Mouse (Mus musculus): ENCODE measurements around the gene Cog8.
A peak's percentile ranks its signal among the peaks of the same experiment; 100 is the strongest.
"Not testable (repeated sequence)": the region's sequence is repeated elsewhere in the genome, so short reads cannot be mapped to it uniquely, and the experiment has no call there.

Cog8 gene

DNA sequence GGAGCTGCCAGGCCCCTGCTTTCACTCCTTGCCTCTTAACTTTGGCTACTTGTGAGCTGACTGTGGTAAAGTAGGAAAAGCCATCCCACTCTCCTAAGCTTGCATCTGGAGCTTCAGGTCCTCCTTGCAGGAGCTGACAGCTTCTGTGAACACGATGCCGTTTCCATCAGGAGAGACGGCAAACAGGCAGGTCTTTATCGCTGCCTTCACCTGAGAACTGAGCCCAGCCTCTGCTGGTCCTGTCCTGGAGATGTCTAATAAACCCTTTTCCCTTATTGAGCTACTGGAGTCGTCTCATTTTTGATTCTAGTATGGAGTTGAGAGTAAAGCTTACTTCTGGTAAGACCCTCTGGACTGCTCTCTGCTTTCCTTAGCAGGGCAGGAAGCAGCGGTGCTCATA, 11.0 kb downstream of the Cog8 start:
- no peak for DNase-seq (ENCODE audit: low spot score in 2 of 2)

DNA sequence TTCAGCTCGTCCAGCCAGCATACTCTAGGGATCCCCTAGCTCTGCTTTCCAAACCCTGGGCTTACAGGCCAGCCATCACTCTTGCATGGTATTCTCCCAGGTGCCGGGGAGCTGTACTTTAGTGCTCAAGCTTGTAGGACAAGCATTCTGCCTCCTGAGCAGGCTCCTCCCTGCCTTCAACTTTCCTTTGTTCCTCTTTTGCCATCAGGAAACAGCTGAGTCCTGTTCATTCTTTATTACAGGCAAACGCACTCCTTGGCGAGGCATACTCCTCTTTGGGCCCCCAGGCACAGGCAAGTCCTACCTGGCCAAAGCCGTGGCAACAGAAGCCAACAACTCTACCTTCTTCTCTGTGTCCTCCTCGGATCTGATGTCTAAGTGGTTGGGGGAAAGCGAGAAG, 15.9 kb downstream of the Cog8 start:
- DNase-seq (ENCODE audit: low spot score in 2 of 2) = no peak

DNA sequence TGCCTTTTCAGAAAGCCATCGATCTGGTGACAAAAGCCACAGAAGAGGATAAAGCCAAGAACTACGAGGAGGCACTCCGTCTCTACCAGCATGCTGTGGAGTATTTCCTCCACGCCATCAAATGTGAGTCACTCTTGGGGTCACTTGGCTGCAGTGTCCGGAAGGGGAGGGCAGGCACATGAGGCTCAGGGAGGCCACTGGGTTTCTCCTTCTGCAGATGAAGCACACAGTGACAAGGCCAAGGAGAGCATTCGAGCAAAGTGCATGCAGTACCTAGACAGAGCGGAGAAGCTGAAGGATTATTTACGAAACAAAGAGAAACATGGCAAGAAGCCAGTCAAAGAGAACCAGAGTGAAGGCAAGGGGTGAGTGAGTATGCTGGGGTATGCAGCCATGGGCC, 19.9 kb downstream of the Cog8 start:
- no peak for DNase-seq (ENCODE audit: low spot score in 2 of 2)

DNA sequence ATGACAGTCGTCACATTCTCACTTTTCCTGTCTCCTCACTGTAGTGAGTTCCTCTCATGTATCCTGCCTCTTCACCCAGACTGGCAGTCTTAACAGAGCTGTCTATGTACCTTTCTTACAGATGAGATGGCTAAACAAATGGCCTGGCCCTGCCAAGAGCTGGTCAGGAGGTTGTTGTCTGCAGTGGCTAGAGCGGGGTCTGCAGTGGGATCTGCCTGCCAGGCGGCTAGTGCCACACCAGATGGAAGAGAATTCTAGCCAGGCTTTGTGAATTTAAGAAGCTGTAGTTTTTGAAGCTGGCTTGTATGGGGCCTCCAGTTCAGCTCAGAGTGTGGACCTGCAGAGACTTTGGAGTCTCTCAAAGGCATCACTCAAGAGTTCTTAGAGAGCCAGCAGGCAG, 20.8 kb downstream of the Cog8 start:
- DNase-seq (ENCODE audit: low spot score in 2 of 2) = no peak

DNA sequence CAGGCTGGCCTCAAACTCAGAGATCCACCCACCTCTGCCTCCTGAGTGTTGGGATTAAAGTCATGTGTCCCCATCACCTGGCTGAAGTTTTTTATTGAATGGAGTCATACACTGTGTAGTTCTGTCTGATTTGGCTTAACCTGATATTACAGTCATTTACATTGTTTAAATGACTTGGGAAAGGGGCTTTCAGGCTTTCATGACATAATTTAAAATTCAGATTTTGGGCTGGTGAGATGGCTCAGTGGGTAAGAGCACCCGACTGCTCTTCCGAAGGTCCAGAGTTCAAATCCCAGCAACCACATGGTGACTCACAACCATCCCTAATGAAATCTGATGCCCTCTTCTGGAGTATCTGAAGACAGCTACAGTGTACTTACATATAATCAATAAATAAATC, 22.9 kb downstream of the Cog8 start:
- DNase-seq (ENCODE audit: low spot score in 2 of 2) = not testable (repeated sequence)

DNA sequence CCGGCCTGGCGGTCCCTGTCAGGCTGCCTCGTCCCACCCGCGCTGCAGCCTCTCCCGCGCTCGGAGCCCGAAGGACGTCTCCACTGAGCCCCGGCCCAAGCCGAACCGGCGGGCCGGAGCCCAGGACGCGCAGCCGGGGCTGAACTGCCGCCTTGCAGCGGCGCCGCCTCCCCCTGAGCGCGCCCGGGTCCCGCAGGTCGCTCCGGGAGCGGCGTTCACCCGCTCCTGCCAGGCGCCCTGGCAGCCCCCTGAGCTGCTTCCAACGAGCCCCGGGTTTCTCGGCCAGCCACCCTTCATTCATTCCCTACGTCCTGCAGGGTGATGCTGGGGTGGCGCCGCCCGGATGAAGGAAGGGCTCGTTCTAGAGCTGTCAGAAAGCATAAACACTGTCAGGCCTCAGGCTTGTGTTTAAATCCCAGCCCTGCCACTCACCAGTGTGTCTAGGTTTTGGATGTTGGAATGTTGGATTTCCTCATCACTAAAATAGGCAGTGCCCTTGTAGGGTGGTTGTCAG, 24.9 kb downstream of the Cog8 start:
- no peak for DNase-seq (ENCODE audit: low spot score in 2 of 2)

DNA sequence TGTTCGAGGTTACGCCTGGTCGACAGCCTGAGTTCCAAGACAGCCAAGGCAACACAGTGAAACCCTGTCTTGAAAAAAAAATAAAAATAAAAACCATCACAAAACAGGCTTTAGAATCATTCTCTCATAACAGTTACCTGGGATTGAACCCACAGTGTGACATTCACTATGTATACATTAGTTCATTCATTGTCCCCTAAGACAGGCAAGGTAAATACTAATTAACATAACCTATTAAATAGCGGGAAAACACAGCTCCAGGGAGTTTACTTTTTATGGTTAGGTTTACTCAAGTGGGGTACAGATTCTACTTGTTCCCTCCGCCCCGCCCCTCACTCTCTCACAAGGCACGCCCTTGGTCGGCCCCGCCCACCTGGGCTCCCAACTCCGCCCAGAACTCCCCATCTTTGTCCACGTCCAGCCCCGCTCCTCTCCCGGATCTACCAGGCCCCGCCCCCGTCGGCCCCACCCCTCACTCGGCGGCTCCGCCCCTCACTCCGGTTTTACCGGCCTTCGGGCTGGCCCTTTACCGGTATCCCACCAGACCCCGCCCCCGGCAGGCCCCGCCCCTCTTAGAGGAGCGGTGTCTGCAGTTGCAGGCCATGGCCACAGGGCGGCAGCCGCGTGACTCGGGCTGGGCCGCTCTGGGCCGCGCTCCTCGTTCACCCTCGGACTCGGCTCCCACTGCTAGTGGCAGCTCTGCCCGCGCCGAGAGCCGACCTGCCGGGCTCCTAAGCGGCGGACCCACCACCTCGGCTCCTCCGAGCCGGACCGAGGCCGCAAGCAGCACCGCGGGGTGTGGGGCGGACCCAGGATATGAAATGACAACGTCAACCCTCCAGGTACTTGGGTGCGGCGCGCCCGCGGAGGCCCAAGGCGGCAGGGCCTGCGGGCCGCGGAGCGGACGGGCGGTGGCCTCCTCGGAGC, 25.6 kb downstream of the Cog8 start, which contains the start of gene Vps4a:
TSS of gene Vps4a (plus strand) at position 573 of the 927 bp plus-strand sequence.
- peak; percentile 91 to 95 for DNase-seq (ENCODE audit: low spot score in 2 of 2)

DNA sequence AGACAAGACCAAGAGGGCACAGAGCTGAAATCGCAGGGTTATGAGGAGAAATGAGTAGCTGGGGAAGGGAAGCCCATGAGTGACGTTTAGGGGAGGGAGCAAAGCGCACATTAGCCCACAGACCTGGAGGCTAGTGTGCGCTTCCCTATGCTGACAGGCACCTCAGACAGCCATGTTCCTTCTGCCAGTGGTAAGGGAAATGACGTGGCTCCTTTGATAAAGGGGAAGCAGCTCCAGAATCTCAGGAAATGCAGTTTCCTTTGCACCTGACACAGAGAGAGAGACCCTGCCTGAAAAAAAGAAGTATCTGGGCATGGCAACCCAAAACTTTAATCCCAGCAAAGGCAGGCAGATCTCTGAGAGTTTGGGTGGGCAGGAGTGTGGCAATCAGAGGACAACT, 26.4 kb downstream of the Cog8 start:
- no peak for DNase-seq (ENCODE audit: low spot score in 2 of 2)

DNA sequence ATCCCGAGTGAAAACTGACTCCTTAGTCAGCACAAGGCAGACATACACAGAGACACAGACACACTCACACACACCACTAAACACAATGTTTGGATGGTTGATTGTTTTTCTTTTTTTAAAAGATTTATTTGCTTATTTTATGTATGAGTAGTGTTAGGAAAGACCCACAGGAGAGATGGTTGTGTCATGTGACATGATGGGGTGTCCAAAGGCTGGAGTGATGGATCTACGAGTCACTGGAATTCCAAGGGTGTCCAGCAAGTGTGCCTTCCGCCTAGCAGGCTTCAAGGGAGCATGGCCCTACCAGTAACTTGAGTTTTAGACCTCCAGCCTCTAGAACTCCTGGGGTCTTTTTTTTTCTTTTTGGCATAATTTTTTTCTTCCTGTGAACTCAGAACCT, 27.2 kb downstream of the Cog8 start:
- no peak for DNase-seq (ENCODE audit: low spot score in 2 of 2)

DNA sequence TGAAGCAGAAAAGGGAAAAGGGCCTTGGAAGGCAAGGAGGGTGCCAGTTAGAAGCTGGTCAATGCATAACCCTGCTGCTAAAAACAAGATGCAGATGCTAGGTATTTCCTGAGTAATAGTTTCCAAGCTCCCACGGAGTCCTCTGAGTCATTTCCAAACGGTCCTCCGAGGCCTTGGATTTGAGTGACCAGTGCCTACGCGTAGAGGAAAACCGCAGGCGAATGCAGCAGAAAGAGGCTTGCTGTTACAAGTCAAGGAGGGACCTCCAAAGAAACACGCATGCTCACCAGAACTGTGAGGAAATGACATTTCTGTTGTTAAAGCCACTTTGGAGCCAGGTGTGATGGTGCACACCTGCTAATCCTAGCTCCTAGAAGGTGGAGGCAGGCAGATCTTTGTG, 33.0 kb downstream of the Cog8 start:
- no peak for DNase-seq (ENCODE audit: low spot score in 2 of 2)

DNA sequence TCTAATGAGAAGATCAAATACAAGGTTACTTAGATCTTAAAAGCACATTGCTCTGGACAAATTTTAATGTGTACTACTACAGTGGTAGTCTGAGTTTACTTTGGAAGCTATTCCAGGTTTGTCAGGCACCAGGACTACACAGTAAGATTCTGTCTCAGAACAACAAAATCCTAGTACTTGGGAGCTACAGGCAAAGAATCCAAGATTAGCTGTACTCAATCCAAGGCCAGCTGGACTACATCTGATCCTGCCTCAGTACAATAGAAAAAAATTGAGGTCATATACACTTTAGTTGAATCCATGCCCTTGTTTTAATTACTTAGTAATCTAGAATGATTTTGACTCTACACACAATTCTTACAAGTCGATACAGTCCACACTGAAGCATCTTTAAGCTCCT, 41.6 kb downstream of the Cog8 start:
- DNase-seq (ENCODE audit: low spot score in 2 of 2) = no peak

DNA sequence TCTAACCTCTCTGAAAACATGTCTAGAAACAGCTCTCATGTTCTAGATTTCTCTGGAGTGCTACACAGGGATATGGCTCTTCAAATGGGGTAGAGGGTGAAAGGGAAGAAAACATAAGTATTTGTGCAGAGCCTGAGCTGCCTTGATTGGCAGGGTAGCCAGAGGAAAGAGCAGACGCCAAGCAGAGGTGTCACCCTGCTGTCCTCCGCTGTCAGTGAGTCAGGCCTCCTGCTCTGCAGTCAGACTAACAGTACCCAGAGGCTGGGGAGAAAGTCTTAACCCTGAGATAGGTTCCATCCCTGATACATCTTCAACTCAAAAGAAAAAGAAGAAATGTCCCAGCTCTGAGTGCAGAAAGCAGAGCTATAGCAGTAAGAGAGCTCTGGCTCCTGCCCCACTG, 43.8 kb downstream of the Cog8 start:
- DNase-seq (ENCODE audit: low spot score in 2 of 2) = no peak

DNA sequence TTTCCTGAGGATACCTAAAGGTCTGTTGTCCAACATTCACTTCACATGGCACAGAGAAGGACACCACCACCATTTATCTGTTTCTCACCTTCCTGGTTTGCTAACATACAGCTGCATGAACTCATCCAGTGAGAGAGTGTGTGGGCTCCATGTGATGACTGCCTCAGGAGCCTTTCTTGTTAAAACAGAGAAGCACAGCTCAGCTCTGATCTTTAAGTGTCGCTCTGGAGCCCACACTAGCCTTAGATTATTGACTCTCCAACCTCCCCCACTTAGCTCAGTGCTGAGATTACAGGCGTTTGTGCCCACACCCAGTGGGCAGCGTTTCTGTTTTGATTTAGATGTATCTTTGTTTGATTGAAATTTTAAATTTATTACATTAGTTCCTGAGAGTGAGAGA, 48.7 kb downstream of the Cog8 start:
- no peak for DNase-seq (ENCODE audit: low spot score in 2 of 2)

DNA sequence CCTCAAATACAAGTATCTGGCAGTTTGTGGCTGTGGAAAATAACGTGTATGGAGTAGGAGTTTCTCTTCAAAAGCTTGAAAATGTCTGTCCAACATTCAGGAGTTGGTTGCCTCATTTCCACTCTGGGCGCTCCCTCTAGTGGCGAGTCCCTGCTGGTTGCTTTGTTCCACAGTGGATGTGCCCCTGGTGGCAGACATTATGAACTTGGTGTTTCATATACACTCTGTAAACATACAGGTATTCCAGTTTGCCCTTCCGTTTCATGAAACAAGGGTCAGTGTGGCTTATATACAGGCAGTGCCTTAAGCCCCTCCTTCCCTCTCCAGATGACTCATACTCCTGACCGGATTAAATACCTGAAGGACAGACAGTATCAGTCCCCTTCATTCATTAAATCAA, 54.0 kb downstream of the Cog8 start:
- peak; percentile 61 to 83 for DNase-seq (ENCODE audit: low spot score in 2 of 2)

DNA sequence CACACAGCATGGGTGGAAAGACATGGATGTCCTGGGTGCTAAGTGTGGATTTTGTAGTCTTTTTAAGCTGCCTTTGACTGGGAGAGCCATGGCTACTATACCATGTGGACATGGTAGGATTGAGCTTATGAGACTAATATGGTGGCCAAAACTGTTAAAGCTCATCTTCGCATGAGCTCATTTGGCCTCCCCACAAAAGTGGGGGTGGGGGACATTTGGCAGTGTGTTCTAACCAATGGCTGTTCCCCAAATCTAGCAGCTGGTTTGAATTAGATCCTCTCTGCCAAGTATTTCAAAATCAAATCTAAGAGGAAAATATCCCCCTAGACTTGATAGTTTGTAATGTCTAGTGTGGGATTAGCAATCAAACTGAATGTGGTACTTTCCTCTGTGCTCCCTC, 57.4 kb downstream of the Cog8 start:
- DNase-seq (ENCODE audit: low spot score in 2 of 2) = no peak

DNA sequence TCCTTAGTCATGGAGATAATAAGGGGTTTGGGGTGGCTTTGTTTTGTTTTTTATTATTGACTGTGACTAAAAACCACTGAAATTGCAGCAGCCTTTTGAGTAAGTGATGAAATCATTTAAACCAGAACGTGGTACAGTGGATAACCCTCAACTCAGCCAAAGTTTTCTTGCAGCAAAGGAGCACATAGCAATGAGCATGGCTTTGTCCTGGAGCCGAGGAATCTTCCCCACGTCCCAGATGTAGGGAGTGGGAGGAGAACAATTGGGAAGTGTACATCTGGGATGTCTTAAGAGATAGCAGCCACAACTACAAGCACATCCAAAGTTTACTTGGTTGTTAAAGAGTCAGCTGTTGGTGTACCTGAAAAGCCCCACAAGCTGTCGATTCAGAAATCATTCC, 59.1 kb downstream of the Cog8 start:
- no peak for DNase-seq (ENCODE audit: low spot score in 2 of 2)

DNA sequence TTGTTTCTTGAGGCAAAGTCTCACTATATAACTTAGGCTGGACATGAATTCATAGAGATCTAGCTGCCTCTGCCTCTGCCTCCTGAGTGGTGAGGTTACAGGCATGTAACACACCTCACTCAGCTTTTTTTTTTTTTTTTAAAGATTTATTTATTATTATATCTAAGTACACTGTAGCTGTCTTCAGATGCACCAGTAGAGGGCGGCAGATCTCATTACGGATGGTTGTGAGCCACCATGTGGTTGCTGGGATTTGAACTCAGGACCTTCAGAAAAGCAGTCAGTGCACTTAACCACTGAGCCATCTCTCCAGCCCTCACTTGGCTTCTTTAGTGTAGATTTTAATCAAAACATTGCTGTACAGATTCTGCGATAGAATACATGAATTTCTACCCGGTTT, 60.1 kb downstream of the Cog8 start:
- not testable (repeated sequence) for DNase-seq (ENCODE audit: low spot score in 2 of 2)
